Mouse (Mus musculus) kidney, postnatal 4 days (tissue): Measurements from ENCODE around the gene Krt75.
"Not testable (repeated sequence)": the region's sequence is repeated elsewhere in the genome, so short reads cannot be mapped to it uniquely, and the experiment has no call there.

ENCODE experiments used
- DNase-seq, 2 experiments: peaks; one replicate each; pipeline ENCODE4 v3.0.0; 2021; ENCODE audit warnings: mixed read lengths in 2 of 2

The Krt75 gene

DNA sequence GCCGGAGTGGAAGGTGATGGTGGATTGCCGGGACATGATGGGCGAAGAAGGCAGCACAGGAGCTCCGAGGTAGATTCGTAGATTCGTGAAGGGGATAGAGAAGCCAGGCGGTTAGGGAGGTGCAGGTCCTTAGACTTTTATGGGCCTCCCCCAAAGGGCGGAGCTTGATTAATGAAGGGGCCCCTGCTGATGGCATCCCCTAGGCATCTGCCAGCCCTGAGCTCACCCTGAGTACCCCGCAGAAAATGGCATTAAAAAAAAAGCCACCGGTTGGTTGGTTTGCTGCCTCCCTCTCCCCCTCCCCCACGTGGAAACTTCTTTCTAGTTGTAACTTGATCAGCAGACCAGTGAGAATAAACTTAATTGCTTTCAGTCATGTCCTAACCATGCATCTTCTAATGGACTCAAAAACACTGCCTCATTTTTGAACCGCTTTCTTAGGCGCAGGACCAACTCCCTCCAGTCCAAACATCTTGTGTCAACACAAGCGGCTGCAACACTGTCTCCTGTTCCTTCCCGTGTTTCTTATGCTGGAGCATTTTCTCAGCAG is at the start of gene Krt75:
TSS of gene Krt75 (minus strand) at position 109 of the 550 bp plus-strand sequence.
- peak; percentile 9 to 40 for DNase-seq

DNA sequence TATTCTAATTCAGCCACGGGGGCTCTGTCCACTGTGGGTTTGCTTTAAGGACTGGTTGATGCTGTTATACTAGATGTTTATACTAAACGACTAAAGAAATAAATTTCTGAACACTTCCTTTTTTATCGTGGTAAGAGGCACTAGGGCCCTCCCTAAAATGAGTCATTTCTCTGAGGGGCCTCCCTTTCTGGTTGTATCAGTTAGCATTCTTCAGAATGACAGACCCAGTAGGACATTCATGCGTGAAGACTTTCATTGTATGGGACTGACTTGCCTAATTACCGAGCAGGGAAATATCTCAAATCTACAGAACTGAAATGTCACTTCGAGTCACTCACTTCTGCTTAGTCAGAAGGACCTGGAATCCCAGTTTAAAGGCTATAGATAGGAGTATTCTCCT is 25.4 kb upstream of the Krt75 start:
- DNase-seq = no peak

DNA sequence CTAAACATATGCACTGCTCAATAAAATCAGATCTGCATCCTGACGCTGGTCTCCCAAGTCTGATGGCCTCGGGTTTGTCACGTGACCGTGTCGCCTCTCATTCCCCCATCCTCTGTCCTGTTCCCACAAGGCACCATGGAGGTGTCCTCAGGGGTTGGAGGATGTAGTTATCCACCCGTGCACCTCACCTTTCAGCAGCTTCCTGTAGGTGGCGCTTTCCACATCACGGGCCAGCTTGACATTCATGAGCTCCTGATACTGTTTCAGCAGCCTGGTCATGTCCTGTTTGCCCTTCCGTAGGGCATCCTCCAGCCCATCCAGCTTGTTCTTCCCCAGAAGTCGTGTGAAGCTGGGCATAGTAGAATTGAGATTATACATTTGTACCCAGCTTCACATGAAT is 14.5 kb upstream of the Krt75 start:
- DNase-seq = peak; percentile 15 to 19

DNA sequence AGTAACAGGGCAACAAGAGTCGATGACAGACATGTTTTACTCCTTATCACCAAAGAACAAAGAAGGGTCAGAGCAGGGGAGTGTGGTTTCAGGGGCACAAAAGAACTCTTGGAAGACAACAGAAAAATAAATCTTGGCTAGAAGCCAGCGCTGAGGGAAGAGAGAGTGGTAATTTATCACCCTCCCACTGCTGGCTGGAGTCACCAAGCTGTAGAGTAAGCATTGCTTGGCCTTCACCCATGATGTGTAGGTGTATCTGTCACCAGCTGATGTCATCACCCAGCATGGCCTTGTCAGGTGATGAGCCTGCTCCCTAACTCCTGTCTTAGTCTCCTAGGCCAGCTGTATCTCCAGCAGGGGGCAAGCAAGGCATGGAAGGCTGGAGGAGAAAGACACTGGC is 10.8 kb upstream of the Krt75 start:
- DNase-seq = no peak

DNA sequence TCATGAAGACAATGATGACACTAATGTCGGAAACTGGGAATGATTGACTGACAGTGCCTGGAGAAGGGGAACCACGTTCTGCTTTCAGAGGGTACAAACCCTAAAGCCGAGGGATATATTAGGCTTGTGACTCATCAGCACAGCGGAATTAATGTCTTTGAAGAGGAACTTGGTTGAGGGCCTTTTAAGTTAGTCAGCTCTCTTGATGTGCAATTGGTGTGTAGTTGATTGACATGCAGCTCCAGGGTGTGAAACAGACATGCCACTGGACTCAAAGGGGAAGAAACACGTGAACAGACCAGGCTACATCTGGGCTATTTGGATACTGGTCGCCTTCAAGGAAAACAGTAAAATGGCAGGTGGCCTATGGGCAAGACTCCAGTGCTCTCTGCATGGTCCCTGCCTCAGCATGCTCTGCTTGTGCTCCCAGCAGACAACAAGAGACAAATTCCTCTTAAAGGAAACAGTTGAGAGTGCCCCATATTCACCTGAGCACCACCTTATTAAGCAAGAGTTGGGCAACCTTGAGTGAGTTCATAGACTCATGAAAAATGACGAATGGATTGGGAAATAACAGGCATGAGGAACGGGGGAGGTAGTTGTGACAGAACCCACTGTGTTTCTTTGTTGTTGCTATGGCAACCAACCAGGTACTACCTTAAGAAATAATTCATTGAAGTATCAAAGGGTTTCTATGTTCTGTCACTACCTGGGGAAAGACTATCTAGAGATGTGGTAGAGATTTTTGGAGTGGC is 9.7 kb upstream of the Krt75 start:
- no peak for DNase-seq

DNA sequence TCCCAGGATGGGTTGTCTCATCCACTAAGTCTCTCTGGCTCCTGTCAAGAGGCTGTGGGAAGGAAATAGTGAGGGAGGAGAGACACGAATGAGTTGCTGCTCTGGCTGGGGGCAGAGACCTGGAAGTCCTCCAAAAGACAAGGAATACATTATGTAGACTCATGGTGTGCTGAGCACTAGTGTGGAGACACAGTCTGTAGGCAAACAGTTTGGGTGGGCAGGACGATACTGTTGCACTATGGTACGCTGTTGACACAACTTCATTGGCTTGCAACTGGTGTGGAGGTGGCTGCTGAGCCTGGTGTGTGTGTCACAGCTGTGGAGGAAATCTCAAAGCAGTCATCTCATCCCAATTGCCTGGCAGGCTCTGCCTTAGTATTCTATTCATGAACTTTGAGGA is 8.0 kb upstream of the Krt75 start:
- peak in 1 of 2 experiments; percentile 0 for DNase-seq

DNA sequence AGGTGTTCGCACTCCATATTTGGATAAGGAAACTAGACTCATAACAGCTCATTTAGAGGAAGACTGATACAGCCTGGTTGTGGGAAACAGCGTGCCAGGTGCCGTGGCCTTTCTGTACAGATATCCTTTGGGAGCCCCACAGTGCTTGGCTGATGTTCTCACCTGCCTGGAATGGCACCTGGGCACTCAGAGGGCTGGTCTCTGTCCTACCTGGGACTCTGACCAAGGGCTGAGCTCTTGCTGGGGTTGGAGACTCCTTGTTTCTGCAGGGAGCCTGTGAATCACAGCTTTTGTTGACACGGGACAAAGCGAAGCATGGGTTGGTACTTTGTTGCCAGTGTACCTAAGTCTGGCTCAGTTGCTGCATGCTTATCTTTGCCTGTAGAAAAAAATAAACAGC is 1.8 kb upstream of the Krt75 start:
- DNase-seq = no peak

DNA sequence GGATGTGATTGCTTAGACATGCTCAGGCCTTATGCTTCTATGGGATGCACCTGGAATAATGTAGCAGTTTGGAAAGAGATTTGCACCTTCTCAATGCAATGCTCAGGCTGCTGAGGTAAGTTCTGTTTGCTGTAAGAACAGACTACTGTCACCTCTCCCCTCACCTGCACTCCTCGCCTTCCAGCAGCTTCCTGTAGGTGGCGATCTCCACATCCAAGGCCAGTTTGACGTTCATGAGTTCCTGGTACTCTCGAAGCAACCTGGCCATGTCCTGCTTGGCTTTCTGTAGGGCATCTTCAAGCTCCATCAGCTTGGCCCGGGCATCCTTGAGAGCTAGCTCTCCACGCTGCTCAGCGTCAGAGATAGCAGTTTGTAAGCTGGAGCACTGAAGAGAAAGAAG is 5.9 kb downstream of the Krt75 start:
- DNase-seq = peak; percentile 21 to 35

DNA sequence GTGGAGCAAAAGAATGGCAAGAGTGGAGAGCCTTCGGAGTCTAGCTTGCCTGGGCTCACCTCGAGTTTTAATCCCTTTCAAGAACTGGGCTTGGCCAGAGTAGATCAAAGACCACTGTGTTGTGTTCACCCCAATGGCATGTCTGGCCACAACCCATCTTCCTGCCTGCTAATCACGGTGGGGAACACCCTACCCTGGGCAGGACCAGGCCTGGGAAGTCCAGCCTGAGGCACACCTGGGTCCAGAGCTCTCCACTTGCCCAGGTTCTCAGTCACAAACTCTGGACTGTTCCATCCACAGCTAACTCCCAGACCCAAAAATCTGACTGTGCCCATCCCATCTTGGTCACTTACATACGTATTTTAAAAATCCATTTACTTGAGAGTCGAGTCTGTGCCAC is 10.9 kb downstream of the Krt75 start, which contains the start of gene Krt90:
TSS of gene Krt90 (minus strand) at position 101 of the 400 bp plus-strand sequence.
- DNase-seq = no peak

DNA sequence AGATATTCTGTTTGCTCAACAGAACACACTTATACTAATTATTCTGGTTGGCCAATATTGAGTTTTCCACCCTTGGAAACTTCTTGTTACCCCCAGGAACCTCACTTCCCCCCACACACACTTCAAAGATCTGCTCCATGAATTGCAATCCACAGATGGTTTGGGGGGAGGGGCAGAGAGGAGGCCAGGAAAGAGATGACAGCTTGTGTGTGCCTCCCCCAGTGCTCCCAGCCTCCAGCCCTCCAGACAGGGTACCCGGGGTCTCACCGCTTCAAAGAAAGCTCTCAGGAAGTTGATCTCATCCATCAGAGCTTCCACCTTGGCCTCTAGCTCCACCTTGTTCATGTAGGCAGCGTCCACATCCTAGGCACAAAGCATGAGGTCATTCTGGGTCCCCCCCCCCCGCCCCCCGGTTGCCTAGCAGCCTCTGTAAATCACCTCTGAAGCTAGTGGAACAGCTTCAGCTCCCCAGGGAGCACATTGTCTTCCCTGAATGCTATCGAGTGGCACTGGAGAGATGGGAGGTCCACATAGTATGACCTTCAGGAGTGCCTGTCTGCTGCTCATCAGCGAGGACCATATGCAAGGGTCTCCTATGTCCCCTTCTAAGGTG is 15.6 kb downstream of the Krt75 start:
- DNase-seq = no peak

DNA sequence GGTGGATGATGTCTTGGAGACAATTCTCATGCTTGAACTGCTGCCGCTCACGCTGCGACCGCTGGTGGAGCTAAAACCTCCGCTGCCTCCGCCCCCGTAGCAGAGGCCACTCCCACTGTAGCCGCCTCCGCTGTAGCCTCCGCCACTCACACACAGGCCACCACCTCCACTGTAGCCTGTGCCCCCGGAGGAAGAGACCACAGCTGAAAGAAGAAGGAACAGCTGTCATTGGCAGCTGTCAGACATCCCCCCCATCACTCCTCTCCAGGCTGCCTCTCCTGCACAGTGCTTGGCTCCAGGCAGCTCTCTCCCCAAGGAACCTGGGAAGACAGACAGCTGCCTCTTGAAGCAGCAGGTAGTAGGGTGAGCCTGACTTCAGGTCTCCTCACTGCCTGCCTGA is 20.5 kb downstream of the Krt75 start:
- DNase-seq = peak; percentile 73 to 80

DNA sequence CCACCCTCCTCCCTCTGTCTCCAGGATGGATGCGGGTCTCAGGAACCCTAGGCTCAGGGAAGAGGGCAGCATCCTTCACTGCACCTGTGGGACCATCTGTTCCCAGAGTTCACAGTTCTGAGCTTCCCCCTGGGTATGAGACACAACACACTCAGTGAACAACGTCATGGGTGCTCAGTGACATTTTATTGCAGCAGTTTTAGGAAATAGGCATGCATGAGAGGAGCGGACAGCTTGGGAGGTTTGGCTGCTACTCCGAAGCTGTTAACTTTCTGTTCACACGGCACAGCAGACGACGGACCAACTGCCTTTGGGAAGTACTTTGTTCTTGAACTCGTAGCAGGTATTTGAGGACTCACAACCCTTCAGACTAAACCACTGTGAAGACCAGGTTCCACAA is 21.5 kb downstream of the Krt75 start:
- DNase-seq = no peak

DNA sequence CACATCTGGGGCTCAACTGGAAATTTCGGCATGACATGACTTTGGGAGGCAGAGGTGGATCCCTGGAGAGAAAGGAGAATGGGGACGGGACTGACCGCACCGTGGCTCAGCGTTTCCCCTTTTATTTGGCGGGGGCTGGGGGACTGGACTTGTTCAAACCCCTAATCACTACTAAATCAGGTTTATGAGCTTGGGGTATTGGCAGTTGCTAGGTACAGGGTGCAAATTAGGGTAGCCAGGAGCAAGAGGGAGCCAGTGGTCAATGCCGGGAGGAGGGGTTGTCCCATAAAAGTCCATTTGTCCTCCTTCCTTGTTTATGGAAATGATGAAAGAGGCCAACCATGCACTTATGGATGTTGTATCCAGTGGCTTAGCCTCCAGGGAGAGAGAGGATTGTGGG is 23.1 kb downstream of the Krt75 start, which contains the start of gene Krt82:
TSS of gene Krt82 (minus strand) at position 101 of the 400 bp plus-strand sequence.
- no peak for DNase-seq

DNA sequence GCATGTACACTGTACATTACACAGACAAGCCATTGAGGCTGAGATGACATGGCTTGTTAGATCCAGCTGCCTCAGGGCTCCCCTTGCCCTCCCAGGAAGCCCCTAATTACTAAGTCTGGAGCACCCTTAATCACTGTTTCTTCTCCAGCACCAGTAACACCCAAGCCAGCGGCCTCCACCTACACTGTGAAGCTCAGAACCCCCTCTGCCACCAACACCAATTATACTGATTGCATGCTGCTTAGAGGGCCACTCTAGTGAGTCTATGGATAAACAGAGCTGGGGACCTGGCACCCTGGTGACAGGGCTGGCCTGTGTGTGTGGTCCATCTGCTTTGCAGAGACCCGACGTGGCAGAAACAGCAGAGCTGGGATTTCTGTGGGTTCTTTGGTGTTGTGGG is 29.2 kb downstream of the Krt75 start:
- no peak for DNase-seq

DNA sequence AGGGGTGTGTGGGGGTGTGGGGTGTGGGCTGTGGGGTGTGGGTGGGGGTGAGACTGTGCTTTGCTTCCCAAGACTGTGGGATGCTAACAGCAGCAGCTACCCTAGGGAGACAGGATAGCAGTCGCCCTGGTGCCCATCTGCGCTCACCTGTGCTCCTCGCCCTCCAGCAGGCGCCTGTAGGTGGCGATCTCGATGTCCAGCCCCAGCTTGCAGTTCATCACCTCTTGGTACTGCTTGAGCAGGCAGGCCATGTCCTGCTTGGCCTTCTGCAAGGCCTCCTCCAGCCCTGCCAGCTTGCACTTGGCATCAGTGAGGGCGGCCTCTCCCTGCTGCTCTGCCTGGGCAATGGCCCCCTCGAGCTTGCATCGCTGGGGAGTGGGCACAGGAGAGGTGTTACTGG is 31.2 kb downstream of the Krt75 start:
- peak; percentile 40 to 53 for DNase-seq

DNA sequence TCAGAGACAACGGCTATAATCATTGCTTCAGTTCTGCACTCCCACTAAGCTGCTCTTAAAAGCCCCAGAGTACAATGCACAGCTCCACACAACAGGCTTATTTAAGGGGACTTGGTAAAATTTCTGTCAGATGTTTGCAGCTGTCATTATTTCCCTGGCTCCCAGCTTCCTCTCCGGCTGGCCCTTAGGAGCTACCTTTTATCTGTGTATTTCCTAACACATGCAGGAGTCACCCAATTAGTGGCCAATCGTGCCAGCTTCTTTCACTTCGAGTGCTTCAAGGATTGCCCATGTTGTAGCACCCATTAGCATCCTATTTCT is 35.2 kb downstream of the Krt75 start:
- DNase-seq = peak in 1 of 2 experiments; percentile 11

DNA sequence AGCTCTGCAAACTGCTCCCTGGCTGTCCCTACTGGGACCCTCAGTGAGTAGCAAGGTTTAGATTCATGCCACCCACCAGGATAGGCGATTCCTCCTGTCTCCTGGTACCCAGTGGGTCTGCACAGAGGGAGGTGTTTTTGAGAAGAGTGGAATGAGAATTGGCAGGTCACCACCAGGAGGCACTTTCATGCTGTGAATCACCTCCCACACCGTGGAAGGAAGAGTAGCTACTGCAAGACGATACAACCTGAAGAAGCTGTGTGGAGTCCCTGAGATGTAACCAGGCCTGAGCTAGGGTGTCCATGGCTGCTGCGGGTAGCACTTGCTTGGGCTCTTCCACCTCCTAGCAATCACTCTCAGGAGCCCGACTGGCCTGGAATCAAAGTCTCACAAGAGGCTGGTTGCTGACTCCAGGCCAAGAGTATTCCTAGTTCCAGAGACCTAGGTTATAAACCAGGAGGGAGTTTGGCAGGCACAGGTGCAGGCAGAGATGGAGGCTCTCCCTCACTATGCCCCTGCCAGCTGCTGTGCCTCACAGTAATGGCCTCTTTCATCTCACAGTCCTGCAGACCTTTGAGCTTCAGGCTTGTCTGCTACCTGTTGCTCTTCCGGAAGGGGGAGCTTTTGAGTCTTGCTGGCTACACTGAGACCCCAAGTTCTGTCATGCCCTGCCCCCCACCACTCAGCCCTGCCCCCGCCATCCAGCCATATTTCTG is 35.7 kb downstream of the Krt75 start:
- peak; percentile 28 to 55 for DNase-seq

DNA sequence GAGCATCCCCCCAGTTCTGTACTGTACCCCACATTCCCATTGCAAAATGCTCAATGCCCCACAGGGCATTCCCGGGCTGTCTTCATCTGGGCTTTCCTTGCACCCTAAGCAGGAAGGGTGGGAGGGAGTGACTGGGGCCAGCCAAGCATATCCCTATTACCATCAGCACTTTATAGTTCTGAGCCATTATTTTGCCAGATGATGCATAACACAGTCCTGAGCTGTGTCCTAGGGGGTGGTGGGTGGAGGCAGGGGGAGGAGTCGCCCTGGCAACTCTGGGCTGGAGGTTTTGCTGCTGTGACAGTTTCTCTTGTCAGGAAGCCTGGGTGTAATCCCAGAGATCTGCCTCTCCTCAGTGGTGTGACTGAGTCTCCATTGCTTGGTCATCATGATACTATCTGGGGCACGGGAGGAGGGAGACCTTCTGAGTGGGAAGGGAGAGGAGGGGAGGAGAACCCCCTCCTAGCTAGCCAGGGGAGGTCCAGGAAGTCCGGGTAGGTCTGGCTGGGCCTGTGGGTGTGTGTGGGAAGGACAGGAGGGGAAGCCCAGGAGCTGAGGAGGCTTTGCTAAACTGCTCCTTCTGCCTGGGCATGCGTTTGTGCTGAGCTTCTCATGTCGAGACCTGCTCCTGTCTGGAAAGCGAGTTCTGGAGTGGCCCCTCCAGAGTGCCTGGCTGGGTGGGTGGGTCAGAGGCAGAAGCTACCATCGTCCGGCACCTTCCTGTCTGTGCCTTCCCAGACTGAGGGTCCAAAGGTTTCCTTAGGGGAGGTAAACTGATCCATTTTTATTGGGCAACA is 37.5 kb downstream of the Krt75 start:
- peak; percentile 15 to 27 for DNase-seq

DNA sequence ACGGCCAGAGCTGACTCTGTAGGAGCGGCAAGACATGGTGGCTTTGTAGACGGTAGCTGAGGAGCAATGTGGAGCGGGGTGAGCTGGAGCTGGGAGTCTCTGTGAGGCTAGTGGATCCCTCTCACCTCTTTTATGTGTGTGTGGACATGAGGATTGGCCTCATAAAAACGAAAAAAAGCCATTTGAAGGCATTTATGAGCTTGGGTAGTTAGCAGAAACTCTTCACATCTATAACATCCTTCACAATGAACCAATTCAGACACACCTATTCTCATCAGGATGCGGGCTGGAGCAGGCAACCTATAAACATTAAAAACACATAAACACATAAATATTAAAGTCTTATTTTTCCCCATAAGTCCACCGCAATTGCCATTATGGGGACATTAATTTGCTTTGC is 41.0 kb downstream of the Krt75 start, which contains the start of gene Krt84:
TSS of gene Krt84 (minus strand) at position 101 of the 400 bp plus-strand sequence.
- DNase-seq = no peak

DNA sequence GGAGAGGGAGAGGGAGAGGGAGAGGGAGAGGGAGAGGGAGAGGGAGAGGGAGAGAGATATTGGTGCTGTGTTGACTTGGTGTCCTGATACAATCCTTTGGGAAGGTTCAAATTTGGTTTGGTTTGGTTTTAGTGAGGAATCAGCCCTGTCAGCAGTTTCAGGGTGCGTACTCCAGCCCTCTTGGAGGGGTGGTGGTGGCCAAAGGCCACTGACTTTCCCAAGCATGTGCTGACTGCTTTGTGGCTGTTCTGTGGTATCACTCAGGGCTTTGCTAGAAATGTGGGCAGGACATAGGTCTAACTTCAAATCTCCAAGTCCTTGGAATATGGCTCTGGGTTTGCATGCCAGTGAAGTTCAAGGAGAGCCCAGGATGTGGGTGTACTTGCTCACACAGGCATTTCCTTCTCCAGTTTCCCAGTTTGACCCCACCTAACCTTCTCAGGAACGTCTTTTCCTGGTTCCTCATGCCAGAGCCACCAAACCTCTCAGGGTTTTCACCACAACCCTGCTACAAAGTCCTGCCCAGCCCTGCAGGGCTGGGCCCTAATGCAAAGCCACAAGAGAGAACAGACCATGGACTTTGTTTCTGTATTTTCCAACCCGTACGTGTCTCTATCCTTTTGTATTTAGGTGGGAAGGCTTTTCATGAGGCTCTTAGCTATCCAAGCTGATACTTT is 51.0 kb downstream of the Krt75 start:
- DNase-seq = no peak

DNA sequence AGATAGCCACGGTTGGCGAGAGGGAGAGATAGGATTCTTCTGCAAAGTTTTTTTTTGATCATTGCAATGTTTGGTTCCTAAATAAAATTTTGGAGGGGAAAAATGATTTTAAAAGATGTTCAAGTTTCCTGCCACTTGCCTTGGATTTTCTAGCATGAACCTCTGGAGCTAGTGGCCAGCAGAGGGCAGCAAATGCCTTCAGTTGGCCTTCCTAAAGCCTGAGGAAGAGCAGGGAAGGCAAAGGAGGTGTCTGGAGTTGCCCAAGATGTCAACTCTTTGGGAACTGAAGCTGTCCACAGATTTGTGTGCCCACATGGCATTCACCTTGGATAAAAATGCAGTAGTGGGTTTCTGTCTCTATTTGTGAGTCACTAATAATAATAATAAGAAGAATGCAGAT is 53.9 kb downstream of the Krt75 start:
- peak; percentile 90 for DNase-seq

DNA sequence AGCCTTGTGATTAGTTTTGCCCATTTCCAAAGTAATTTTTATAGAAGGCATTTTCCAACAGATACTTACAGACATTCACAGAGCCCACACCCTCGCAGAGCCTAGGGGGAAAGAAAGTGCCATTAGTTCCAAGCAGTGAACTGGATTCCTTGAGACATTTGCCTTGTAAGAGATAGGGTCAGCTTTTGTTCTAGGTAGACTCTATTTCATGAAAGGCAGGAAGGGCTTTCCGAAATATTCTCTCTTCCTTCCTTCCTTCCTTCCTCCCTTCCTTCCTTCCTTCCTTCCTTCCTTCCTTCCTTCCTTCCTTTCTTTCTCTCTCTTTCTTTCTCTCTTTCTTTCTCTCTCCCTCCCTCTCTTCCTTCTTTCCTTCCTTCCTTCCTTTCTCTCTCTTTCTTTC is 56.5 kb downstream of the Krt75 start, which contains the start of gene Gm49425:
TSS of gene Gm49425 (minus strand) at position 101 of the 400 bp plus-strand sequence.
- DNase-seq = not testable (repeated sequence)
